Mouse (Mus musculus) cerebellum, postnatal 25 days (tissue): Measurements from ENCODE around the gene Mroh7.

Source experiments
- DNase-seq, 2 experiments: peaks; one replicate each; pipeline ENCODE4 v3.0.0; 2021; ENCODE audit warnings: mixed read lengths in 2 of 2

Gene Mroh7

GRCm38 (mm10) chr4:106693841-106694430 lies 36.8 kb downstream of the Mroh7 start:
- no peak for DNase-seq

GRCm38 (mm10) chr4:106688636-106689296 lies 42.0 kb downstream of the Mroh7 start:
- DNase-seq = no peak

GRCm38 (mm10) chr4:106680955-106681354 lies 49.8 kb downstream of the Mroh7 start:
- DNase-seq = no peak

GRCm38 (mm10) chr4:106679152-106679551 lies 51.6 kb downstream of the Mroh7 start:
- DNase-seq = no peak

- DNase-seq = peak; percentile 86 to 93
These were observed 52.1 kb downstream of the Mroh7 start, which contains the start of gene Ttc4 for GRCm38 (mm10) chr4:106678442-106679118. TSS of gene Ttc4 (minus strand) at chr4:106678944.

DNA sequence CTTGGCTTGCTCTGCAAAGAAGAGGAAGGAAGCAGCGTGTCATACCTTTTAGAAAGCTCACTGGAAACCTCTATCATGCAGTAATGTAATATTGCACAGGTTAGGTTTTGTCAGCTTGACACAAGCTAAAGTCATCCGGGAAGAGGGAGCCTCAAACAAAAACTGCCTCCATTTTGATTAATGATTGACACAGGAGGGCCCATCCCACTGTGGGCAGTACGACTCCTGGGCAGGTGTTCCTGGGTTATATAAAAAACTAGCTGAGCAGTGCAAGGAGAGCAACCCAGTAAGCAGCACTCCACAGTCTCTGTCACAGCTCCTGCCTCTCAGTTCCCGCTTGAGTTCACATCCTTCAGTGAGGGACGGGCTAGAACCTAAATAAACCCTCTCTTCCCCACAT lies 54.0 kb downstream of the Mroh7 start:
- no peak for DNase-seq

DNA sequence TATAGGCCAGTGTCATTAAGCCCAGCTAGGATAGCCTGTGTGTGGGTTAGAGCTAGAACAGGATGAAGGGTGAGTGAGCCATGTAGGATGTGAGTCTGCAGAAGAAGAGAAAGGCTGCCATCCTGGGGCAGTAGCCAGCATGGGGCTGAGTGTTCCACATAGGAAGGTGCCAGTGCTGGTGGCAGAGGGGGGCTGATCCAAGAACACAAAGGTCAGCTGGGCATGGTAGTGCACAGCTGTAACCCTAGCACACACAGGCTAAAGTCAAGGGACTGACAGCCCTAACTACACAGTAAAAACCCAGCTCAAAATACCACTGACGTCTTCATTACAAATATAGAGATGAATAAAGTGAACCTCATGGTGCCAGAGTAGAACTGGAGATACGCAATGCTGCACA lies 64.2 kb downstream of the Mroh7 start:
- DNase-seq = no peak

DNA sequence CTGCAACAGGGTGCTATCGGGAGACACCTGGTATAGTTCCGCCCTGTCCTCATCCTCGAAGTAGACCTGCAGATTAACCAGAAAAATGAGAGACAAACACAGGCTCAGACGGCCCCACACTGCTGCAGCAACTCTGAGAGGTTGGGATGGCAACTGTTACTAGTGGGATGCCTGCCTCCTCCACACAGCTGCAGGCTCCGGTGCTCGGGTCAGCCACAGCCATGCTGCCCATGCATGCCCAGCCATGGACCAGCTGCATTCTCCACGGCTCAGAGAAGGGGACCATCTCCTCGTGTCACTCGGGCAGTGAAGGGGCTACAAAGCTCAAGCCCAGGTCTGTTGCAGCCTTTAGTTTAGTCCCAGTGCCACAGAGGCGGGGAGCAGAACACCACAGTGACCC lies 65.1 kb downstream of the Mroh7 start:
- no peak for DNase-seq

DNA sequence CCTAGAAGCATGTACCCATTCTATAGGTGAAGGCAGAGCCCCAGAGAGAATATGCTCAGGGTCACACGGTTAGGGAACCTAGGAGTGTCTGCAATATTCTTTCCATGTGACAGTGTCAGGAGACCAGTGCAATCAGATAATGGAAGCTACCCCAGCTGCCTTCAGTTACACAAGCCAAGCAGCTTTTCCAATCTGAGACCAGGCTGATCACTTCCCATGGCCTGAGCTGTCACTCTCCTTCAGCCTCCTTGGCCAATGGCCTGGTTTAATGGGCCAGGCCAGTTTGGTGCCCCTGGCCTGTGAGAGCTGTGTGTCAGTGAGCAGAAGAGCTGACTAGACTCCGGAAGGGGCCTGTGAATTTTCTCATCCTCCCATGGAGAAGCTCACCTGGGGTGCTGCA lies 65.5 kb downstream of the Mroh7 start:
- DNase-seq = no peak

DNA sequence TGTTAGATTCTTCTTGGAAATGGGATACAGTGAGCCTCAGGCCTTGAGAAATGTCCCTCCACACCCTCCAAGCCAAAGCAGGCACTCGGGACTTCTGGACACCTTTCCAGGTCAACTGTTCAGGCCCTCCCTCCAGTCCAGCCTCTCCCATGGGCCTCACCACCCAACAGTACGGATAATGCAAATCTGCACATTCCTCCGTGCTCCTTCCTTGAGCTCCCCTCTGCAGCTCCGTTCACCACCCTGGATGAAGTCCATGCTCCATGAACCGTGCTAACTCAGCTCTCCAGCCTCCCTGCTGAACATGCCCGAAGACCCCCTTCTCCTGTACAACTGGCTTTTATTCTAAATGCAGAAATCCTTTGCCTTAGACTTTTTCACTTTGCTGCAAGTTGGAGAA lies 66.0 kb downstream of the Mroh7 start:
- no peak for DNase-seq

- DNase-seq = no peak
These were observed 66.7 kb downstream of the Mroh7 start for GRCm38 (mm10) chr4:106663956-106664470.

DNA sequence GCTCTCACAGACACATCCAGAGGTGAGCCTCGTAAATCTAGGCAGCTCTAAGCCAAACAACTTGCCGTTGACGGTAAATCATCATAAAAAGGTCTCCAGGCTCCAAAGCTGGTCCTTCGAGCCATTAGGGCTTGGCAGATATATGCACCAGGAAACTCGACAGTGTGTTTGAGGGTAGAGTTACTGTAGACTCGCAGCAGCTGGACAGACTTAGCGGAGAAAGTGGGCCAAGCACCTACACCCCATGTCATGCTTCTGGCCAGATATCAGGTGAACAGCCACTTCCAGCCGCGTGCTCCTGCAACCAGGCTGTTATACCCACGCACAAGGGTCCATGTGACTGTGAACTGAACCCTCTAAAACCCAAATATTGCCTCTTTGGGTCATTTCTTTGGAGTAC lies 75.0 kb downstream of the Mroh7 start:
- no peak for DNase-seq

DNA sequence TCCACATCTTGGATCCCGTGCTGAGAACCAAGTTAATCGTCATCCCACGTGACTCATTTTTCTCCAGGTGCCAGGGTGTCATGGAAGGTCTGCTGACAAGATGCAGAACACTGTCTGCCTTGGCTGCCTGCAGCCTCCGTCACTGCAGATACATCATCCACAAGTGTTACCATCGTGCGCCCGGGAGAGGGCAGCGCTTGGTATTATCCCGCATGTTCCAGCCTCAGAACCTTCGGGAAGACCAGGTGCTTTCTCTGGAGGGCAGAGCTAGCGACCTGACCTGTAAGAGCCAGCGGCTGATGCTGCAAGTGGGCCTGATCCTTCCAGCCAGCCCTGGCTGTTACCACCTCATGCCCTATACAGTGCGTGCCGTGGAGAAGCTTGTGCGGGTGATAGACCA lies 77.7 kb downstream of the Mroh7 start:
- DNase-seq = no peak

- no peak for DNase-seq
These were observed 78.2 kb downstream of the Mroh7 start for GRCm38 (mm10) chr4:106652546-106652945.

- DNase-seq = peak; percentile 98 to 99
These were observed 79.7 kb downstream of the Mroh7 start, which contains the start of gene Pars2 for GRCm38 (mm10) chr4:106650833-106651527. TSS of gene Pars2 (plus strand) at chr4:106651069.

DNA sequence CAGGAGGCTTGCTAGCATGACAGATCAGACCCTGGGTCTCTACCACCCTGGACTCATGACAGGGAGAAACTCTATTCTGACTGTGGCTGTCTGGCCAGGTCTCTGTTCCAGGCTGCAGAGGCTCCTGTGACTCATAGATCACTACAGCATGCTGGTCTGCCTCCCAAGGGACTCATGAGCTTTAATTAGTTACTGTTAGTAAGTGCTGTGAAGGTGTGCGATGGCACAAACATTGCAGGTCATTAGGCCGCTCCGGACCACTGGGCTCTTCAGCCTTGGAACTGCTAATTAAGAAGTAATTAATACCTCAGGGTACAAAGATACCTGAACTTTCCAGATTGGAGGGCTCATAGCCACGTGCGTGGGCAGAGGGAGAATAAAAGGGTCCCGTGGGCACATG lies 83.6 kb downstream of the Mroh7 start:
- DNase-seq = no peak

GRCm38 (mm10) chr4:106645797-106646196 lies 84.9 kb downstream of the Mroh7 start:
- no peak for DNase-seq

DNA sequence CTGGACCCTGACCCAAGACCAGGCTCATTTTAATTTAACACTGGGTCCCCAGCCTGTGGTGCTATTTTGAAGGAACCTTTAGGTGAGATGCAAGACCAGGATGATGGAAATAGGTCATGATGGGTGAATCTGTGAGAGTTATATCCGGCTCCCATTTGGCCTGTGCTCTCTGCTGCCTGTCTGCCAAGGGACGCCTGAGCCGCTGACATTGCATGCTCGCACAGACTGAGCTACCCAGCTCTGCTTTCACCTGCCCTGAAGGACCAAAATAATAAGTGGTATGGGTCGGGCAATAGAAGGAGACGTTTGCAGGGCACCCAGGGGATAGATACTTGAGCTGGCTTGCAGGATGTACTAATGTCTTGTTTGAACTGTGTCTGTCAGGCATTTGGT lies 86.5 kb downstream of the Mroh7 start:
- no peak for DNase-seq

DNA sequence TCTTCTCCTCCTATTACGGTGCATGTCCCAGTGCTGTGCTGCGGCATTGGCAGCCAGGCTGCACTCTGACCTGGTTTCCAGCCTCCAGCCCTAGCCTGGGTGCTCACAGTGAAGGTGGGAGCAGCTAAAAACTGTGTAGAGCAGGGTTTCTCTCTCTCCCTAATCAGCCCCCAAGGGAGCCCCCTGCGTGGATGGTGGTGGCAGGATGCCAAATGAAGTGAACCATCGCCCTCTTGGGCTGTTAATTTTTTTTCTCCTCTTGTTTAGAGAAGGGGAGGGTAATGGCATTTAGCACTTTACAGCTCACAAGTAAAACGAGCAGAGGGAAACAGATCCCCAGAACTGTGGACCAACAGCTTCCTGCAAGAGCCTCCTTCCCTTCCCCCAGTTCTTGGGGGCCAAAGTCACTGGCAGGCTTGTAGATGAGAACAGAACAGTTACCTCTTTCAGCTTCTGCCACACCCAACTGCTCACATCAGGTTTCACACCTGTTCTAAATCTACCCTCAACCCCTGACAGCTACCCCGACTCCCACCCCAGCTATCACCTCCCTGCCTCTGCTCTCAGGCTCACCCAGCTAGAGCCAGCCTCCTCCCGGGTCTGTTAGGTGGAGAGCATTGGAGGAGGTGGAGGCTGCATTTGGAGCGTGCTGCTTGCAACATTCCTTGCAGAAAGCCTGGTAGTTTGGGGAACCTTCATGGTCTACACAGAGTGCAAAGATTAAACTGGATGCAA lies 87.1 kb downstream of the Mroh7 start:
- no peak for DNase-seq

GRCm38 (mm10) chr4:106634086-106634479 lies 96.6 kb downstream of the Mroh7 start:
- no peak for DNase-seq

DNA sequence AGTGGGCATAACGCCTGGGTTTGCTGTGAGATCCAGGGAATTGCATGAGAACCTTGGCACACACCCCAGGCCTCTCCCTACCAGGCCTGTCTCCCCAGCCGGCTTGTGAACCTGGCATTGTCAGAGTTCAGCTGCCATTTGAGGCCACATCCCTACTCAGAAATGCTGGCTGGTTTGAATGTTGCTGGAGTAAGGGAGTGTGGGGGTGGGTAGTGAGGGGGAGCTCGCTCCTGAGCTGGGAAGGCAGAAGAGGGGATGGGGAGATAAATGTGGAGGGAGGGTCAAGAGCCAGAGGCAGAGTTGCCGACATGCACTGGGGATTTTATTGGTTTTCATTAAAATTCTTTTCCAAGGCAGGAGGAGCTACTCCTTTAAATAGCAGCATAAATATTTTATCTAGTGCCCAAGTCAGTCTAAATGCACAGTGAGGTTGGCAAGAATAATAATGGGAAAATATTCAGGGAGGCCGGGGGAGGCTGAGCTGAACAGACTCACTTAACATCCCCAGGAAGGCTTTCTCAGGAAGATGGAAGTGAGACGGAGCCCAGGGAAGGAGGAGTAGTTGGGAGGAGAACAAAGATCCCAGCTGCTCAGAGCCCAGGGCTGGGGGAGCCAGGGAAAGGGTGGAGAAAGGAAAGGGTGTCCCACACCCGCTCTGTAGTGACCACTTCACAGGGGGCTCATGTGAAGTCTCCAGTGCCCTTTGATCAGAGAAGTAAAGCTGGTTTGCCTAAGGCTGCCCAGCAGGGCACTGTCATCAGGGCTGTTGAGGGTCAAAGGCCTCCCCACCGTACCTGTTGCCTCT lies 97.2 kb downstream of the Mroh7 start:
- no peak for DNase-seq

DNA sequence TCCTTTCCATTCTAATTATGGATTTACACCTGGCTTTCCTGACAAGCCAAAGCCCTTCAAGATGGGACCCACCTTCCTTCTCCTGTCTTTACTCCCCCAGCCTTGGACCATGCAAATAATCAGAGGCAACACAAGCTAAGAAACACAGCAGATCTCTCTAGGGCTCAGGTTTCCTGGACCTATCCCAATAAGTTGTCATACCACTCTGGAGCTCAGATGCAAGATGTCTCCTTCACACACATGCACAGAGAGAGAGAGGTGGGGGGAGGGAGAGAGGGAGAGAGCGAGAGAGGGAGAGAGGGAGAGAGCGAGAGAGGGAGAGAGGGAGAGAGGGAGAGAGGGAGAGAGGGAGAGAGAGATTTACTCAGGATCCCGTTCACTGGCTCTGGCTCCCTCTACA lies 98.4 kb downstream of the Mroh7 start:
- no peak for DNase-seq
